9 mouse cellular contexts compared by ENCODE assay signal in the genomic region with DNA sequence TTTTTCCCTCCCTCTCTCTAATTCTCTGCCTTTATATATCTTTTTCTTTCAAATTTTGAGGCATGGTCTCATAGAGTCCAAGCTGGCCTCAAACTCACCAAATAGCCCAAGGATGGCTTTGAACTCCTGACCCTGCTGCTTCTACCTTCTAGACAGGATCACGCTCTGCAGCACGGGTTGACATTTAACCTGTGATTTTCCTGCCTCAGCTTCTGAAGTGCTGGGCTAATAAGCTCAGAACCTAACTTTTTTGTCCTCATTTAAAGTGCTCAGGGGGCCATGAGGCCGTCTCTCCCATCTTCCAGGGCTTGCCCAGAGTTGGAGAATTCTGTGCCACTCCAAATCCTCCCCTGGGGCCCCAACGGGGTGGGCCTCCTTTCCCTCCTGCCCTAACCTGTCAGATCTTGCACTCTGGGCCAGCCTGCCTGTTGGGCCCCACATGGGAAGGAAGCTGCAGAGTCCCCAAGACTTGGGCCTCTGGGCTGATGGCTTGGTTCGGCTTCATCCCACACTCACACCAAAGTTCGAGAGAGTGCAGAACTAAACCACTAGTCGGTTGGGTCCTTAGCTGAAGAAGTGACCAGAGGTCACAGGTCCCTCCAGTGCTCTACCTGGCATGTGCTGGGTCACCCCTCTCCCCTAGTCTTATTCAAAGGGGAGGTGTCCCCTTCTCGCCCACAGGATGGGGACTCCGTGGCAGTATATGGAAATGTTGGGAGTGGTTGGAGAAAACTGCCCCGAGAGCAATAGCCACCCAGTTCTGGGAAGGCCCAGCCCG. TPM values are rescaled to one million over a fixed set of nuclear protein-coding genes. Genes with fewer than 3 reads are reported as not detected.
DNase-seq lines count a peak whose midpoint lies in the region; ATAC-seq and TF ChIP-seq lines count a peak whose summit lies in the region.
"Had no signal": no experiment of that assay in that cellular context is flagged by ENCODE, and none has a peak within 500 bp of the region (broad histone marks: within the 10 kb centered on the region; RNA-seq: fewer than 3 reads in every experiment).

No protein-coding gene starts in this region.

- peak overlapping the region; percentile 90 for H3K27ac ChIP-seq in kidney, embryonic 14.5 days (ENCODE audit: low read depth, low read length)
- H3K27ac ChIP-seq in kidney, adult 2 months (ENCODE audit: insufficient read depth, low read depth, low read length) = no peak overlapping the region
- 0 out of 2 replicates have a peak overlapping the region, but pooled peaks have one; percentile 2 for H3K27ac ChIP-seq in bone marrow, adult 2 months (ENCODE audit: control insufficient read depth, insufficient read depth, low read depth, low read length, poor library complexity)
- H3K27ac ChIP-seq in hindbrain, embryonic 12.5 days = peak overlapping the region; percentile 70
- H3K27ac ChIP-seq in midbrain, embryonic 13.5 days = peak overlapping the region; percentile 47; the same call in 1 of the 2 replicates

- peaks cover 51% of the 10 kb centered on the region for H3K4me1 ChIP-seq in kidney, embryonic 14.5 days (ENCODE audit: control insufficient read depth, insufficient read depth, low read length)
- peaks cover 4% of the 10 kb centered on the region; the same call in 1 of the 2 replicates for H3K4me1 ChIP-seq in kidney, adult 2 months (ENCODE audit: control insufficient read depth, insufficient read depth, low read length)
- peaks cover 11% of the 10 kb centered on the region for H3K4me1 ChIP-seq in bone marrow, adult 2 months (ENCODE audit: control insufficient read depth, insufficient read depth, low read length)
- peaks cover 61% of the 10 kb centered on the region for H3K4me1 ChIP-seq in hindbrain, embryonic 12.5 days
- peaks cover 57% of the 10 kb centered on the region for H3K4me1 ChIP-seq in midbrain, embryonic 13.5 days (replicated peaks)

- no peaks in the 10 kb centered on the region for H3K27me3 ChIP-seq in kidney, embryonic 14.5 days (ENCODE audit: control insufficient read depth, insufficient read depth, low read length)
- no peaks in the 10 kb centered on the region for H3K27me3 ChIP-seq in kidney, adult 2 months (replicated peaks; ENCODE audit: control insufficient read depth, insufficient read depth, low read length)
- H3K27me3 ChIP-seq in hindbrain, embryonic 12.5 days = peaks cover 24% of the 10 kb centered on the region
- H3K27me3 ChIP-seq in midbrain, embryonic 13.5 days = peaks cover 19% of the 10 kb centered on the region
- H3K27me3 ChIP-seq: Patski had no signal

- no peak overlapping the region for H3K4me3 ChIP-seq in kidney, embryonic 14.5 days (ENCODE audit: low read length)
- no peak overlapping the region for H3K4me3 ChIP-seq in kidney, adult 2 months (ENCODE audit: insufficient read depth, low read depth, low read length)
- no peak overlapping the region for H3K4me3 ChIP-seq in bone marrow, adult 2 months (replicated peaks; ENCODE audit: control insufficient read depth, low read depth, low read length)
- H3K4me3 ChIP-seq in hindbrain, embryonic 12.5 days = 0 out of 2 replicates have a peak overlapping the region, but pooled peaks have one; percentile 44
- H3K4me3 ChIP-seq in midbrain, embryonic 13.5 days (replicated peaks) = no peak overlapping the region

- no peak for TF ChIP-seq CTCF in kidney, adult 2 months (conservative IDR thresholded peaks at IDR 0.05; ENCODE audit: insufficient read depth, insufficient read length, low read depth, low read length)
- no peak for TF ChIP-seq CTCF in bone marrow, adult 2 months (IDR thresholded peaks at IDR 0.05; ENCODE audit: control insufficient read depth, insufficient read depth, low read length)

- TF ChIP-seq POLR2A in kidney, adult 2 months (IDR thresholded peaks at IDR 0.05; ENCODE audit: low read depth, low read length) = no peak
- no peak for TF ChIP-seq POLR2A in bone marrow, adult 2 months (IDR thresholded peaks at IDR 0.05; ENCODE audit: borderline replicate concordance, control insufficient read depth, low read depth, low read length)

- no peaks in the 10 kb centered on the region for H3K9me3 ChIP-seq in kidney, embryonic 14.5 days (ENCODE audit: control insufficient read depth, low read length)
- no peaks in the 10 kb centered on the region for H3K9me3 ChIP-seq in hindbrain, embryonic 12.5 days (replicated peaks)
- no peaks in the 10 kb centered on the region for H3K9me3 ChIP-seq in midbrain, embryonic 13.5 days

- no peak for ATAC-seq in kidney, embryonic 14.5 days (ENCODE audit: low FRiP score, low TSS enrichment)
- no peak for ATAC-seq in hindbrain, embryonic 12.5 days (ENCODE audit: low FRiP score)
- ATAC-seq in midbrain, embryonic 13.5 days = no peak
- ATAC-seq in frontal cortex, adult (ENCODE audit: low TSS enrichment) = no peak
- ATAC-seq: Patski had no signal

- 39% methylated on average over 11 of the region's 11 CpGs for WGBS in kidney, embryonic 14.5 days
- WGBS in kidney, adult 2 months = 62% methylated on average over 11 of the region's 11 CpGs
- WGBS in bone marrow, adult 2 months = 52% methylated on average over 11 of the region's 11 CpGs
- 49% methylated on average over 11 of the region's 11 CpGs for WGBS in hindbrain, embryonic 12.5 days
- 53% methylated on average over 11 of the region's 11 CpGs for WGBS in midbrain, embryonic 13.5 days

- DNase-seq in kidney, adult 2 months = no peak
- DNase-seq in right cerebral cortex, postnatal 36 days (ENCODE audit: low spot score in 2 of 2) = no peak
- DNase-seq in B cell, adult 2 months = no peak

- no peak overlapping the region for H3K4me2 ChIP-seq in kidney, embryonic 14.5 days (replicated peaks; ENCODE audit: low read depth, low read length)
- no peak overlapping the region for H3K4me2 ChIP-seq in hindbrain, embryonic 12.5 days (replicated peaks)
- H3K4me2 ChIP-seq in midbrain, embryonic 13.5 days (replicated peaks) = 0 out of 2 replicates have a peak overlapping the region, but pooled peaks have one; percentile 74

- no peaks in the 10 kb centered on the region; the same call in 1 of the 2 replicates for H3K36me3 ChIP-seq in kidney, embryonic 14.5 days (ENCODE audit: control insufficient read depth, insufficient read depth, low read length)
- no peaks in the 10 kb centered on the region for H3K36me3 ChIP-seq in kidney, adult 2 months (ENCODE audit: control insufficient read depth, insufficient read depth, low read length)
- no peaks in the 10 kb centered on the region for H3K36me3 ChIP-seq in hindbrain, embryonic 12.5 days
- no peaks in the 10 kb centered on the region for H3K36me3 ChIP-seq in midbrain, embryonic 13.5 days

- peak overlapping the region; percentile 9; the same call in 1 of the 2 replicates for H3K9ac ChIP-seq in kidney, embryonic 14.5 days (ENCODE audit: low read depth, low read length)
- H3K9ac ChIP-seq in hindbrain, embryonic 12.5 days = peak overlapping the region; percentile 53; the same call in 1 of the 2 replicates
- H3K9ac ChIP-seq in midbrain, embryonic 13.5 days (replicated peaks) = no peak overlapping the region; the same call in 1 of the 2 replicates

RNA-seq across cellular contexts. Expression of a gene that starts 14.5 kb away (rescaled TPM):
- polyA plus RNA-seq in kidney, embryonic 14.5 days (2014; fragmentation: Nextera tagmentation; extraction: Ambion mirVana) = 4.3 and 5.5 TPM in 2 replicates
- polyA plus RNA-seq in kidney, adult 2 months (2012; rRNA removed) = 0.99 and 1.4 TPM in 2 replicates
- 3.0 TPM in 1 of 2 replicates, not detected in the other for polyA plus RNA-seq in bone marrow, adult 2 months (2011; ENCODE audit: insufficient read depth, insufficient read length, low replicate concordance, missing spikeins)
- 5.8 and 7.2 TPM in 2 replicates for polyA plus RNA-seq in hindbrain, embryonic 12.5 days (2016; fragmentation: Nextera tagmentation; extraction: Ambion mirVana)
- polyA plus RNA-seq in midbrain, embryonic 13.5 days (2015; fragmentation: Nextera tagmentation; extraction: Ambion mirVana) = 8.8 and 11.6 TPM in 2 replicates

RNA-seq across cellular contexts. Expression of a gene that starts 37.3 kb away (rescaled TPM):
- 10.2 and 15.7 TPM in 2 replicates for polyA plus RNA-seq in kidney, embryonic 14.5 days (2014; fragmentation: Nextera tagmentation; extraction: Ambion mirVana)
- 9.2 and 10.0 TPM in 2 replicates for polyA plus RNA-seq in kidney, adult 2 months (2012; rRNA removed)
- 2.0 and 4.0 TPM in 2 replicates for polyA plus RNA-seq in bone marrow, adult 2 months (2011; ENCODE audit: insufficient read depth, insufficient read length, low replicate concordance, missing spikeins)
- 57.5 and 59.0 TPM in 2 replicates for polyA plus RNA-seq in hindbrain, embryonic 12.5 days (2016; fragmentation: Nextera tagmentation; extraction: Ambion mirVana)
- polyA plus RNA-seq in midbrain, embryonic 13.5 days (2015; fragmentation: Nextera tagmentation; extraction: Ambion mirVana) = 44.9 and 47.4 TPM in 2 replicates

RNA-seq across cellular contexts. Expression of a gene that starts 50.0 kb away (rescaled TPM):
- polyA plus RNA-seq in kidney, embryonic 14.5 days (2014; fragmentation: Nextera tagmentation; extraction: Ambion mirVana) = 388 TPM in 2 replicates
- polyA plus RNA-seq in kidney, adult 2 months (2012; rRNA removed) = 216 and 246 TPM in 2 replicates
- 101 and 196 TPM in 2 replicates for polyA plus RNA-seq in bone marrow, adult 2 months (2011; ENCODE audit: insufficient read depth, insufficient read length, low replicate concordance, missing spikeins)
- 255 and 266 TPM in 2 replicates for polyA plus RNA-seq in hindbrain, embryonic 12.5 days (2016; fragmentation: Nextera tagmentation; extraction: Ambion mirVana)
- 261 and 273 TPM in 2 replicates for polyA plus RNA-seq in midbrain, embryonic 13.5 days (2015; fragmentation: Nextera tagmentation; extraction: Ambion mirVana)

RNA-seq across cellular contexts. Expression of a gene that starts 51.7 kb away (rescaled TPM):
- 0.87 and 1.2 TPM in 2 replicates for polyA plus RNA-seq in kidney, embryonic 14.5 days (2014; fragmentation: Nextera tagmentation; extraction: Ambion mirVana)
- 0.63 and 0.92 TPM in 2 replicates for polyA plus RNA-seq in kidney, adult 2 months (2012; rRNA removed)
- not detected in 2 replicates for polyA plus RNA-seq in bone marrow, adult 2 months (2011; ENCODE audit: insufficient read depth, insufficient read length, low replicate concordance, missing spikeins)
- 1.6 and 1.9 TPM in 2 replicates for polyA plus RNA-seq in hindbrain, embryonic 12.5 days (2016; fragmentation: Nextera tagmentation; extraction: Ambion mirVana)
- polyA plus RNA-seq in midbrain, embryonic 13.5 days (2015; fragmentation: Nextera tagmentation; extraction: Ambion mirVana) = 2.3 and 2.7 TPM in 2 replicates

RNA-seq across cellular contexts. Expression of a gene that starts 51.8 kb away (rescaled TPM):
- 11.7 and 17.7 TPM in 2 replicates for polyA plus RNA-seq in kidney, embryonic 14.5 days (2014; fragmentation: Nextera tagmentation; extraction: Ambion mirVana)
- polyA plus RNA-seq in kidney, adult 2 months (2012; rRNA removed) = 24.1 and 26.0 TPM in 2 replicates
- 10.9 and 18.5 TPM in 2 replicates for polyA plus RNA-seq in bone marrow, adult 2 months (2011; ENCODE audit: insufficient read depth, insufficient read length, low replicate concordance, missing spikeins)
- polyA plus RNA-seq in hindbrain, embryonic 12.5 days (2016; fragmentation: Nextera tagmentation; extraction: Ambion mirVana) = 21.6 and 21.7 TPM in 2 replicates
- 24.5 and 24.7 TPM in 2 replicates for polyA plus RNA-seq in midbrain, embryonic 13.5 days (2015; fragmentation: Nextera tagmentation; extraction: Ambion mirVana)
